Mouse (Mus musculus) midbrain, embryonic 14.5 days (tissue): ENCODE results near the gene Gm266. TPM values are rescaled to one million over a fixed set of nuclear protein-coding genes. Genes with fewer than 3 reads are reported as not detected.

Source experiments
- polyA plus RNA-seq: library from polyadenylated mRNA; unstranded; fragments of >200 nt; fragmentation: Nextera tagmentation; extraction: Ambion mirVana; gene quantifications from 2 replicates; pipeline ENCODE4 v1.2.1, GENCODE M21; 2014

Gene Gm266
- polyA plus RNA-seq, 1 experiment from 2014 or later = 1.9 TPM

Other genes starting within 250 kb of the Gm266 start
- gene Amn, start 214.7 kb downstream of the Gm266 start, polyA plus RNA-seq = 5.3 and 8.9 TPM in 2 replicates
- gene Cdc42bpb, start 108.1 kb downstream of the Gm266 start, polyA plus RNA-seq = 47.8 and 54.6 TPM in 2 replicates
- gene Lbhd2, start 79.0 kb downstream of the Gm266 start, polyA plus RNA-seq = 2.0 and 3.3 TPM in 2 replicates
- 1.6 and 2.1 TPM in 2 replicates for gene Exoc3l4, start 68.8 kb downstream of the Gm266 start, polyA plus RNA-seq
- 0.28 and 0.82 TPM in 2 replicates for gene Tnfaip2, start 43.4 kb downstream of the Gm266 start, polyA plus RNA-seq
- gene Eif5, start 52.2 kb upstream of the Gm266 start, polyA plus RNA-seq = 486 and 550 TPM in 2 replicates
- 64.0 and 76.7 TPM in 2 replicates for gene Mark3, start 88.7 kb upstream of the Gm266 start, polyA plus RNA-seq
- 1,414 and 1,526 TPM in 2 replicates for gene Ckb, start 186.5 kb upstream of the Gm266 start, polyA plus RNA-seq
- gene Trmt61a, start 192.3 kb upstream of the Gm266 start, polyA plus RNA-seq = 7.0 and 8.0 TPM in 2 replicates
- 67.3 and 72.9 TPM in 2 replicates for gene Bag5, start 227.4 kb upstream of the Gm266 start, polyA plus RNA-seq
- gene Apopt1, start 227.4 kb upstream of the Gm266 start, polyA plus RNA-seq = 57.6 and 66.0 TPM in 2 replicates